Mouse (Mus musculus): ENCODE data around the gene Cdt1.

The Cdt1 gene

GRCm38 (mm10) chr8:122567361-122568108, at the start of gene Cdt1:
Gene Cdt1, plus strand, starts transcription at chr8:122568015.
- peak; percentile 96 for DNase-seq

GRCm38 (mm10) chr8:122520611-122521010, 47.2 kb upstream of the Cdt1 start:
- DNase-seq, result no peak

- peak; percentile 24 for DNase-seq
These were observed 44.8 kb upstream of the Cdt1 start for GRCm38 (mm10) chr8:122522796-122523651.

- DNase-seq, result peak; percentile 17
These were observed 44.0 kb upstream of the Cdt1 start for GRCm38 (mm10) chr8:122523652-122524360.

GRCm38 (mm10) chr8:122524506-122524905, 43.3 kb upstream of the Cdt1 start:
- DNase-seq, result no peak

- no peak for DNase-seq
These were observed 42.8 kb upstream of the Cdt1 start for GRCm38 (mm10) chr8:122525004-122525403.

GRCm38 (mm10) chr8:122526084-122526483, 41.7 kb upstream of the Cdt1 start:
- DNase-seq, result no peak

GRCm38 (mm10) chr8:122526526-122527170, 41.2 kb upstream of the Cdt1 start:
- no peak for DNase-seq

- no peak for DNase-seq
These were observed 39.9 kb upstream of the Cdt1 start for GRCm38 (mm10) chr8:122527937-122528336.

- no peak for DNase-seq
These were observed 38.7 kb upstream of the Cdt1 start for GRCm38 (mm10) chr8:122529159-122529558.

GRCm38 (mm10) chr8:122531312-122531711, 36.5 kb upstream of the Cdt1 start:
- no peak for DNase-seq

- no peak for DNase-seq
These were observed 30.8 kb upstream of the Cdt1 start for GRCm38 (mm10) chr8:122537033-122537432.

- DNase-seq, result no peak
These were observed 30.0 kb upstream of the Cdt1 start for GRCm38 (mm10) chr8:122537812-122538211.

GRCm38 (mm10) chr8:122538310-122539076, 29.3 kb upstream of the Cdt1 start:
- no peak for DNase-seq

GRCm38 (mm10) chr8:122544138-122544537, 23.7 kb upstream of the Cdt1 start:
- DNase-seq, result no peak

- DNase-seq, result no peak
These were observed 21.6 kb upstream of the Cdt1 start for GRCm38 (mm10) chr8:122546066-122546755.

GRCm38 (mm10) chr8:122546811-122547453, 20.9 kb upstream of the Cdt1 start:
- no peak for DNase-seq

- no peak for DNase-seq
These were observed 20.0 kb upstream of the Cdt1 start for GRCm38 (mm10) chr8:122547815-122548214.

GRCm38 (mm10) chr8:122548331-122548730, 19.5 kb upstream of the Cdt1 start:
- DNase-seq, result no peak

- no peak for DNase-seq
These were observed 18.9 kb upstream of the Cdt1 start for GRCm38 (mm10) chr8:122548891-122549439.

Measured in cerebellum, adult 9-11 months (tissue).